Mouse (Mus musculus) liver (tissue): ENCODE data around the gene Rhox4d.
"Not testable (repeated sequence)": the region's sequence is repeated elsewhere in the genome, so short reads cannot be mapped to it uniquely, and the experiment has no call there.

Experiments
- DNase-seq: peaks from one replicate; pipeline ENCODE4 v3.0.0-alpha.2; 2020; ENCODE audit warnings: mixed read lengths

The Rhox4d gene

DNA sequence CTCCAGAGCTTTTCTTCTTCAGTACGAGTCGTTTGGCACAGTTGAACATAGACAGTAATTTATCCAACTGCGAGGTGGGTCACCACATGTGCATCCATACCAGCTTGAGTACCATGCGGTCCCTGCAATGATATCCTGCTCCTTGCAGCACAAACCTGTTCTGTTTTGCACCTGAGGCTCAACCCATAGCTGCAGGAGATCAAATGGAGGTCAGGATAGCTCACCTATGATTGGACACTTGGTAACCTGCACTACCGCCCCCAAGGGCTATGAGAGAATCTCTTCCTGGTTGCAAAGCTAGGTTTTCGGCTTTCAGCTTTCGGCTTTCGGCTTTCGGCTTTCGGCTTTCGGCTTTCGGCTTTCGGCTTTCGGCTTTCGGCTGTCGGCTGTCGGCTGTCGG, at the start of gene Rhox4d:
TSS of gene Rhox4d (plus strand) at position 301 of the 400 bp plus-strand sequence.
- DNase-seq = not testable (repeated sequence)

DNA sequence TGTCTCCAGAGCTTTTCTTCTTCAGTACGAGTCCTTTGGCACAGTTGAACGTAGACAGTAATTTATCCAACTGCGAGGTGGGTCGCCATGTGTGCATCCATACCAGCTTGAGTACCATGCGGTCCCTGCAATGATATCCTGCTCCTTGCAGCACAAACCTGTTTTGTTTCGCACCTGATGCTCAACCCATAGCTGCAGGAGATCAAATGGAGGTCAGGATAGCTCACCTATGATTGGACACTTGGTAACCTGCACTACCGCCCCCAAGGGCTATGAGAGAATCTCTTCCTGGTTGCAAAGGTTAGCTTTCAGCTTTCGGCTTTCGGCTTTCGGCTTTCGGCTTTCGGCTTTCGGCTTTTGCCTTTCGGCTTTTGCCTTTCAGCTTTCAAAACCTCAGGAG, 34.1 kb upstream of the Rhox4d start, which contains the start of gene Rhox4c:
TSS of gene Rhox4c (plus strand) at position 301 of the 400 bp plus-strand sequence.
- not testable (repeated sequence) for DNase-seq

GRCm38 (mm10) chrX:37530152-37530551, 16.0 kb downstream of the Rhox4d start, which contains the start of gene Rhox2e:
Gene Rhox2e (plus strand): TSS chrX:37530452.
- not testable (repeated sequence) for DNase-seq

GRCm38 (mm10) chrX:37541719-37542118, 27.6 kb downstream of the Rhox4d start, which contains the start of gene Rhox3e:
Gene Rhox3e (plus strand): TSS chrX:37542019.
- not testable (repeated sequence) for DNase-seq

DNA sequence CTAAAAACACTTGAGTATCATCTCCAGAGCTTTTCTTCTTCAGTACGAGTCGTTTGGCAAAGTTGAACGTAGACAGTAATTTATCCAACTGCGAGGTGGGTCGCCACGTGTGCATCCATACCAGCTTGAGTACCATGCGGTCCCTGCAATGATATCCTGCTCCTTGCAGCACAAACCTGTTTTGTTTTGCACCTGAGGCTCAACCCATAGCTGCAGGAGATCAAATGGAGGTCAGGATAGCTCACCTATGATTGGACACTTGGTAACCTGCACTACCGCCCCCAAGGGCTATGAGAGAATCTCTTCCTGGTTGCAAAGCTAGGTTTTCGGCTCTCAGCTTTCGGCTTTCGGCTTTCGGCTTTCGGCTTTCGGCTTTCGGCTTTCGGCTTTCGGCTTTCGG, 43.0 kb downstream of the Rhox4d start, which contains the start of gene Rhox4e:
TSS of gene Rhox4e (plus strand) at position 301 of the 400 bp plus-strand sequence.
- DNase-seq = not testable (repeated sequence)
